Mouse (Mus musculus): ENCODE measurements around the gene Pax7.

Gene Pax7

GRCm38 (mm10) chr4:139747190-139747936, 86.0 kb downstream of the Pax7 start:
- peak; percentile 8 to 43 for DNase-seq

DNA sequence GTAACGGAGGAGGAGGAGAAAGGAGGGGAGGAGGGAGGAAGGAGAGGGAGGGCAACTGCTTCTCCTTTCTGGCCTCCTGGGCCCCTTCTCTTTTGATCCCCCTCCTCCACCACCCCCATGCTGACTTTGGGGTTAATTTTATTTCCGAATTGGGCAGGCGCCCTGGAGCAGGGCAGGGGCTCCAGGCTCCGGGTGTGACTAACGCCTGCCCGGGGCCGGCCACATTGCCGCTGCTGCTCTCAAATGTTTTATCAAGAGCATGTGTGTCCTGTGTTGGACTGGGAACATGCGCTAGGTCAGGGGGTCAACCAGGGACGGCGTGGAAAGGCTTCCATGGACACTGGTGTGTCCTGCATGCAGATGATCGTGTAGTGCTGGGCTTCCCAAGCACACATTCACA, 87.2 kb downstream of the Pax7 start:
- no peak for DNase-seq

DNA sequence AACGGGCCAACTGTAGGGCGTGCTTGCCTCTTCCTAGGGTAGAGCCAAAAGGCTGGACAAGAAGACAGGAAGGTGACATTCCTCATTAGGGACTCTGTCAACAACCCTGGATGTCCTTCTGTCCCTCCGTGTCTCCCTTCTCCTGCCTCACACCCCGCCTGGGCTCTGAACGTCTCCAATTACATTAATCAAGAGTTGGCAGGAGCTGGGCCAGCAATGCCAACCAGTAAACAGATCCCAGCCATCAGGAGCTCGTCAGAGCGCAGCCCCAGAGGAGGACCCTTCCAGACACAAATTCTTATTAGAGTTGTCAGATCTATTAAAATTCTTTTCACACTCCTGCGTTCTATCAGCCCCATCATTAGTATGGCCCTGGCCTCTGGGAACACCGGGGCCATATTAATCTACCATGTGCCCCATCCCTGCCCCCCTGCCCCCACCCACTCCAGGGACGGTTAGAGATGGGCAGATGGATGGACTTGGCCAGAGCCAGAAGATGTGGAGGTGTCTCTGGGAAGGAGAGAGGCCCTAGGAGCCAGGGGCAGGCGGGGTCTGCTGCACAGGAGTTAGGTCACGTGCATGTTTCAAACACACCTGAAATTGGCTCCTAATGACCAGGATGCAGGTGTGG, 88.4 kb downstream of the Pax7 start:
- no peak for DNase-seq

DNA sequence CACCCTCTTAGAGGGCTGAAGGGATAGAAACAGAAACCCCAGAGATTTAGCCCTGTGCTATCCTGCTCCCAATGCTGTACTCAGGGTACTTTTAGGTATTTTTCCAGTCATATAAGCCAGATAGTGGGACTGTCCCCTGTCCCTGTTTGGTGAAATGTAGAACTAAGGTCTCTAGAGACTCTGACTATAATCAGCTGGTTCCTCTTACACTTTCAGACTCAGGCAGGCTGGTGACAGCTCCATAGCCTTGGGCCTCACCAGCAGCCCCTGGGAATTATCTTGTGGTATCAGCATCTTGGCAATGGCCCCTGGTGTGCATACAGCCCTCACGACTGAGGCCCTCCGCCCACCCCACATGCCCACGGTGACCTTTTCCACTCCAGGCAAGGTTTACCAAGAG, 89.7 kb downstream of the Pax7 start:
- DNase-seq, result no peak

DNA sequence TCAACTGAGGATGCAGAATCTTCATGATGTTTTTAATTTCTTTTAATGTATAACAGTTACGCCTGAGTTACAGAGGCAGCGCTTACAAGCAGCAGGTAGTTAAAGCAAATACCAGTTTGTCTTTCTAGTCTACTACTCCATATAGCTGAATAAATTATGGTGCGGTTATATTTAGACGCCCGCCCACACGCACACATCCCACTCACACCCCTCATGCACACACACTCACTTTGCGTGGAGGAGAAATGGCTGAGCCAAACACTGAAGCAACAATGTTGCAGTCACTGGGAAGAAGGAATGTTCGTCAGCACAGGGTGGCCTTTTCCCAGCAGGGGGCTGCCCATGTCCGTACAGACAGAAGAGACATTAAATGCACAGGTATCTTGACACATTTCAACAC, 96.3 kb downstream of the Pax7 start:
- DNase-seq, result no peak

- no peak for DNase-seq
Measured at GRCm38 (mm10) chr4:139727101-139727500, 106.2 kb downstream of the Pax7 start.

- no peak for DNase-seq
Measured at GRCm38 (mm10) chr4:139725421-139725820, 107.9 kb downstream of the Pax7 start.

GRCm38 (mm10) chr4:139724296-139724695, 109.0 kb downstream of the Pax7 start:
- no peak for DNase-seq

DNA sequence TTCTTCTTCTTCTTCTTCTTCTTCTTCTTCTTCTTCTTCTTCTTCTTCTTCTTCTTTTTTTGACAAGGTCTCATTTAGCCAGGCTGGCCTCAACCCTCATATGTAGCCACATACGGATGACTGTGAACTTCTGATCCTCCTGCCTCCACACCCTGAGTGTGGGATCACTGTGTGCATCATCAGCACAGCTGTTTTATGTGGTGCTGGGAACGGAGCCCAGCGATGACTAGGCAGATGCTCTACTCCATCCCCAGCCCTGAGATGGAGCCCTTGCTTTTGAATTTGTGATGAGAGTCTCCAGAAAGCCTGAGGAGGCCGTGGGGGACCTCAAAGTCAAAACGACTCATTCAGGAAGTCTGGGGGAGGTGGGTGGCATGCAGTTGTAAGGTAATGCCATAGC, 114.3 kb downstream of the Pax7 start:
- no peak for DNase-seq

DNA sequence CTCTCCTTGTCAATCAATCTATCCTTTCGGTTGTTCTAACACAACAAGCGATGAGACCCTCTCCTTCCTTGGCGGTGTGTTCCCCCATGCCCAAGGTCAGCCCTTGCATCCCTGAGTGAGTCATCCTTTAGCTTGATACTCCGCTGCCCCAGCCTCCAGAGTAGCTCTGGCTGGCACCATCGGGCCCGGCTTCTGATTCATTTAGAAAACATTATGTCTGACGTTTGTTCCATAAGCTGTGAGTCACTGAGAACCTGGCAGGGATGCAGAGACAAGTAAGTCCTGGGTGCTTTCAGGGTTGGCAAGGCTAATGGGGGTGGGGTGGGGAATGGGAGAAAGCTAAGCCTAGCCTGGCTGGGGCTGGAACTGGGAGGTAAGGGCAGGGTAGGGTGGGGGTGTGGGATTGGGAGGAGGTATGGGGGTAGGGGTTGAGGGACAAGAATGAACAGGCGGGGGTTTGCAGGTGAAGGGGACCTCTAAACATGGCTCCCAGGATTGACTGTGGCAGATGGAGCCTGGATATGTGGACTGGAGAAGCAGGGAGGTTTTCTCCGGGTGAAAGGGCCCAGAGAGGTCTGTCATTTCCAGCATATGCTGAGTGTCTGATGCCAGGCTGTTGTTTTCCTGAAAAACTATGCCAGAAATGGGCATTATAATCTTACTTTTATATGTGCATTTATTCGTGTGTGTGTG, 116.7 kb downstream of the Pax7 start:
- DNase-seq, result no peak

DNA sequence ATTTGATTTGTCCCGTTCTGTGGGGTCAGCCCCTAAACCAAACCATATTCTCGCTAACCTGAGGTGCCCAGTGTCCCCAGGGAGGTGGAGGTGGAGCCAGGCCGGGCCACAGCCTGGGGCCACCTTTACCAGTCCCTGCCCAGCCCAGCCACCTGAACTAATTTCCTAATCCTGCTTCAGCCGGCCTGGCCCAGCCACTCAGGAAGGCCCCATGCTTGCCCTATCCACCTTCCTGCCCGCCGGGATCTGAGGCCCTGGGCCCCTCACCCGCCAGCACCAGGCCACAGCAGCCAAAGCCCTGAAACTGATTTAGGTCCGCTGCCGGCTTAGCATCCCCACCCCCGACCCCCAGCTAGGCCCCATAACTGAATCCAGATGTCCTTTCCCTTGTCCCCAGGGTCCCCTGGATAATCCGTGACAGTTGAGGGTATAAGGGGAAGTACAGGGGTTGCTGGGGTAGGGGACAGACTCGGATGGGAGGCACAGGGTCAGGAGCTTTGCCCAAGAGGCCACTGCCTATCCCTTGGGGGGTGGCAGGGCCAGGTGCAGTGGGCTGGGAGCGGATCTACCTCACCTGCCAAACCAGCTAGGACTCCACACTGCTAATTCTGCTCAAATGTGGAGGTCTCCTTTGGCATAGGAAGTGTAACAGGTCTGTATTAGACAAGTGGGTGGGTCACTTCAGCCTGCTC, 117.9 kb downstream of the Pax7 start:
- DNase-seq, result no peak

DNA sequence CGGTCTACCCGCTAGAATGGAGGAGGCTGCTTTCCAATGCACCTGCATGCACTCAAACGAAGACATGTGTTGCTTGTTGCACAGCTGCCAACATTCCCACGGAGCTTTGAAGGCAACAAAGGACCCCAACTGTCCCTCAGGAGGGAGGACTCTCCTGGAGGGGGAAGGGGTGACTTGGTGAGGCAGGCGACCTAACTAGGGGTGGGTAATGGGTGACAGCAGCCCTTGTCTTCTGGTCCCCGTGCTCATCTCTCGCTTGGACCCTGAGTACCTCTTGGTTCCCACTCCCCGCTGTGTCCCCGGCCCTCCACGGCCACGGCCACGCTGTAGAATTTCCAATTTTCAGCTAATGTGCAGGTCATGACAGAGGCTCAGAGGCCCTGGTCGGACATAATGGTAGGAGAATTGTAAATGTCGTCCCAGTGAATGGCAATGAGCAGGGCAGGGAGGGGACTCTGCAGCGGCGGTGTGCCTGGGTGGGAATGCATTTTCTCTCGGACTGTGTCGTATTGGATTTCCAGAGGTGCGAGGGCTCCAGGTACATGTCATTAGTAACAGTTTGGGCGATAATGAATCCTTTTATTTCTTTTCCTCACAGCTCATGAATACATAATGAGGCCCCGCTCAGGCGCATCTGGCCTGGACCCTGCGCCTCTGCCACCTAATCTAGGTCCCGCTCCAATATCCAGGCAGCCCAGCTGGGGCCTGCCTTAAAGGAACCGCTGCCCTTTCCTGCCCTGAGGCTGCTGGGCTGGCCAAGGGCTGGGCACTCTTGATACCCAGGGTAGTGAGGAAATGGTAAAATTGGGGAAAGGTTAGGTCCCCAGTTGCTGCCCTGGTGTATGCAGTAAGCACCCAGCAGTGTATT, 122.6 kb downstream of the Pax7 start:
- DNase-seq, result no peak

GRCm38 (mm10) chr4:139705986-139706385, 127.3 kb downstream of the Pax7 start:
- no peak for DNase-seq

DNA sequence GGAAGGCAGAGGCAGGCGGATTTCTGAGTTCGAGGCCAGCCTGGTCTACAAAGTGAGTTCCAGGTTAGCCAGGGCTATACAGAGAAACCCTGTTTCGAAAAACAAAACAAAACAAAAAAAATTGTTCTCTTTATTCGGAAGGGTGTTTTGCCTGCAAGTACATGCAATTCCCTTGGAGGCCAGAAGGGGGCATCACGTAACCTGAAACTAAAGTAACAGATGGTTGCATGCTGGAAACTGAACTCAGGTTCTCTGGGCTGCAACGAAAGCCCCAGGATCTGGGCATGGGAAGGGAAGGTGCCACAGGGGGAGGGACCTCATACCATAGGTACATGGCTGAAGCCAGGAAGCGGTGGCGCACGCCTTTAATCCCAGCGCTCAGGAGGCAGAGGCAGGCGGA, 129.9 kb downstream of the Pax7 start:
- DNase-seq, result no peak

DNA sequence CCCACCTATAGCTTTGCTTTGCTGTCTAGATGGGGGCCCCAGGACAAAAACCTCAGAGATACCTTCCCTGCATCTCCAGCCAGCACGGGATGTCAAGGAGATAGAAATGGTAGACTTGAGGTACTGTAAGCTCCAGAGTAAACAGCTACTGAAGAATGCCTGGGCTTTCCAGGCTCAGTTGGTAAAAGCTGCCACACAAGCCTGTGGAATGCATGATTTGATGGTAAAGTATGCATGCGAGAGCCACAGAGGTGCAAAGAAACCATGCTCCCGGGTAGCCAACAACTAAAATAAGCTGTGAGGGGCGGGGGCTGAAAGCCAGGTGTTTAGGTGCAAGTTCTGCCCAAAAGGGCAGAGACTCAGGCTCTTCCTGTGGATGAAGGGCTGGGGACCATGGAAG, 130.4 kb downstream of the Pax7 start:
- no peak for DNase-seq

DNA sequence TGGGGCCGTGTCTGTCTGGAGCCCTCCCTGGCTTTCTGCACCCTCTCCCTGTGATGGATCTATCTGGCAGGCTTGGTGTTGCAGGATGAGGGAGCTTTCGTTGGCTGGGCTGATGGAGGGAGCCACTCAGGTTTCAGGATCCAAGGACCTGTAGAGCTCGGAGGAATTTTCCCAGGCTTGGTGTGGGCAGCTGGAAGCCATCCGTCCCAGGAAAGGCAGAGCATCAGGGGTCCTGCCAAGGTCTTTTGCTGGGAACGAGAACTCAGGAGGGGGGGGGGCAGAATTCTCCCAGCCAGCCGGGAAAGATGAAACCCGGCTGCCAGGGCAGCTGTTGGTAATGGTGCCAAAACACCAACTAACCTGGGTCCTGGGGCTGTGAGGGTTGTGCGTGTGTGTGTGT, 134.7 kb downstream of the Pax7 start:
- DNase-seq, result no peak

DNA sequence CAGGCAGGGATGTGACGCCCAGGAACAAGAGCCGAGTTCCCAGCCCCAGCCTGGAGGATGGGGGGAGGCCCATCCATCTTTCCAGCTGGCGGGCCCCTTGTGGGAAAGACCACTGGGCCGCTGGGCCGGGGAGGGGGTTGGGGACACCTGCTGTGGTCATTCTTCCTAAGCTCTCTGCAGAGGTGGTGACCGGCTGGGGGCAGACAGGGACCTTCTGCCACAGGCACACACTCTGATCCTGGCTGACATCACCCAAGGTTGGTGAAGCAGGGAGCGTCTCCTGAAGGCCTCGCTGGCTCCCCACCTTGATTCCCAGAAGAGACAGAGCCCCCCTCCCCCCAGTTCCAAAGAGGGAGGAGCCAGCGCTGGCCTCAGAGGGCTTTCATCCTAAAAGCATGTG, 135.6 kb downstream of the Pax7 start:
- DNase-seq, result no peak

GRCm38 (mm10) chr4:139693315-139693714, 140.0 kb downstream of the Pax7 start:
- DNase-seq, result no peak

- DNase-seq, result peak in 1 of 2 experiments; percentile 39
Measured at GRCm38 (mm10) chr4:139689627-139690269, 143.6 kb downstream of the Pax7 start.

GRCm38 (mm10) chr4:139688058-139688457, 145.3 kb downstream of the Pax7 start:
- DNase-seq, result no peak

Data from lung, postnatal 4 days (tissue).